Mouse (Mus musculus) forebrain, embryonic 14.5 days (tissue): ENCODE measurements at regions not wholly inside any gene's neighbourhood (a gene's known extent, or its start where the extent isn't known, plus 50 kb on each side); places are given as distances from the start of the nearest gene placed in this dataset.

Source experiments
- ATAC-seq: fragments of 200-750 bp; cut with Nextera tagmentation; 2 replicates; pipeline ENCODE4 v1.8.0; 2017; ENCODE audit warnings: mild to moderate bottlenecking, moderate library complexity
- DNase-seq: peaks from one replicate; pipeline ENCODE4 v3.0.0-alpha.2; 2015; ENCODE audit warnings: low spot score
- H3K27ac ChIP-seq: fragments of 300-500 bp; sonication (generic); 2 replicates; pipeline ENCODE4 v1.5.1; 2014; ENCODE audit warnings: low read depth, mild to moderate bottlenecking, control low read depth, low read length, moderate library complexity
- H3K27me3 ChIP-seq: fragments of 300-500 bp; sonication (generic); replicated peaks from 2 replicates; pipeline ENCODE4 v1.6.1; 2014; ENCODE audit warnings: low read length, control low read depth, mixed read lengths; ENCODE audit not compliant: control insufficient read depth, insufficient read depth
- H3K36me3 ChIP-seq: fragments of 300-500 bp; sonication (generic); 2 replicates; pipeline ENCODE4 v1.6.1; 2014; ENCODE audit warnings: low read length, control low read depth; ENCODE audit not compliant: control insufficient read depth, insufficient read depth
- H3K4me1 ChIP-seq: fragments of 300-500 bp; sonication (generic); 2 replicates; pipeline ENCODE4 v1.6.1; 2014; ENCODE audit warnings: antibody characterized with exemption, low read length, control low read depth; ENCODE audit not compliant: control insufficient read depth, insufficient read depth
- H3K4me2 ChIP-seq: fragments of 300-500 bp; sonication (generic); 2 replicates; pipeline ENCODE4 v1.6.1; 2014; ENCODE audit warnings: mild to moderate bottlenecking, control low read depth, low read length
- H3K4me3 ChIP-seq: fragments of 300-500 bp; sonication (generic); 2 replicates; pipeline ENCODE4 v1.5.1; 2014; ENCODE audit warnings: low read depth, low read length, control low read depth
- H3K9ac ChIP-seq: fragments of 300-500 bp; sonication (generic); 2 replicates; pipeline ENCODE4 v1.6.1; 2014; ENCODE audit warnings: mild to moderate bottlenecking, low read length, control low read depth, moderate library complexity
- H3K9me3 ChIP-seq: fragments of 300-500 bp; sonication (generic); replicated peaks from 2 replicates; pipeline ENCODE4 v1.6.1; 2016; ENCODE audit warnings: low read length, control low read depth, mixed read lengths; ENCODE audit not compliant: control insufficient read depth
- WGBS: fragments of 180-500 bp; shearing (Covaris S2); extraction: QIAGEN DNeasy Blood & Tissue Kit; methylation state at CpG from one replicate; pipeline ENCODE4 v1.1.7; 2014; 5-methylcytosine and 5-hydroxymethylcytosine counted together

- H3K4me1 ChIP-seq: no peaks in the 10 kb centered on the region
- no peak overlapping the region for H3K9ac ChIP-seq
- 93% methylated on average over 4 of the region's 4 CpGs for WGBS
- DNase-seq (no peak), ATAC-seq (no peak)
- H3K27me3 ChIP-seq: no peaks in the 10 kb centered on the region
- no peak overlapping the region for H3K4me2 ChIP-seq
- H3K4me3 ChIP-seq: no peak overlapping the region
- H3K36me3 ChIP-seq: no peaks in the 10 kb centered on the region
- H3K9me3 ChIP-seq: no peaks in the 10 kb centered on the region
- no peak overlapping the region for H3K27ac ChIP-seq
Measured at GRCm38 (mm10) chr1:133981185-133981584, 55.9 kb upstream of the Fmod start.

- Histone ChIP-seq H3K4me3 (no peak overlapping the region), H3K4me1 (peaks cover 3% of the 10 kb centered on the region; the same call in 1 of the 2 replicates), H3K27me3 (no peaks in the 10 kb centered on the region), H3K27ac (no peak overlapping the region), H3K9me3 (no peaks in the 10 kb centered on the region), H3K4me2 (no peak overlapping the region), H3K9ac (no peak overlapping the region), H3K36me3 (no peaks in the 10 kb centered on the region)
- ATAC-seq (no peak), DNase-seq (peak; percentile 14)
- WGBS: 67% methylated on average over 11 of the region's 11 CpGs
Measured at GRCm38 (mm10) chr1:133978271-133978988, 57.2 kb upstream of the Prelp start.

GRCm38 (mm10) chr1:133977260-133977659 lies 56.0 kb upstream of the Prelp start:
- H3K27me3 ChIP-seq: no peaks in the 10 kb centered on the region
- H3K9me3 ChIP-seq: no peaks in the 10 kb centered on the region
- DNase-seq (peak; percentile 12), ATAC-seq (no peak)
- peaks cover 5% of the 10 kb centered on the region; the same call in 1 of the 2 replicates for H3K4me1 ChIP-seq
- H3K36me3 ChIP-seq: no peaks in the 10 kb centered on the region
- no peak overlapping the region for H3K27ac ChIP-seq
- 79% methylated on average over 7 of the region's 7 CpGs for WGBS
- H3K9ac ChIP-seq: no peak overlapping the region
- no peak overlapping the region for H3K4me2 ChIP-seq
- no peak overlapping the region for H3K4me3 ChIP-seq

GRCm38 (mm10) chr1:133973801-133974200 lies 52.6 kb upstream of the Prelp start:
- H3K4me3 ChIP-seq: no peak overlapping the region
- H3K36me3 ChIP-seq: no peaks in the 10 kb centered on the region
- peak; percentile 10 for DNase-seq
- peaks cover 5% of the 10 kb centered on the region; the same call in 1 of the 2 replicates for H3K4me1 ChIP-seq
- H3K4me2 ChIP-seq: no peak overlapping the region
- 51% methylated on average over 2 of the region's 2 CpGs for WGBS
- H3K27ac ChIP-seq: no peak overlapping the region
- no peak for ATAC-seq
- no peaks in the 10 kb centered on the region for H3K27me3 ChIP-seq
- no peaks in the 10 kb centered on the region for H3K9me3 ChIP-seq
- no peak overlapping the region for H3K9ac ChIP-seq

- Histone ChIP-seq H3K4me1 (peaks cover 5% of the 10 kb centered on the region; the same call in 1 of the 2 replicates), H3K4me2 (no peak overlapping the region), H3K27me3 (no peaks in the 10 kb centered on the region), H3K36me3 (no peaks in the 10 kb centered on the region), H3K9me3 (no peaks in the 10 kb centered on the region), H3K27ac (no peak overlapping the region), H3K4me3 (no peak overlapping the region), H3K9ac (no peak overlapping the region)
- DNase-seq: no peak
- no peak for ATAC-seq
- 64% methylated on average over 3 of the region's 3 CpGs for WGBS
Measured at GRCm38 (mm10) chr1:133971290-133971689, 50.1 kb upstream of the Prelp start.
